Mouse (Mus musculus) kidney, postnatal 0 days (tissue): ENCODE data around the gene Rprd1b. TPM values are rescaled to one million over a fixed set of nuclear protein-coding genes. Genes with fewer than 3 reads are reported as not detected.
A peak's percentile ranks its signal among the peaks of the same experiment; 100 is the strongest.

Experiments
- ATAC-seq: fragments of 200-750 bp; cut with Nextera tagmentation; replicated peaks from 2 replicates; pipeline ENCODE4 v1.8.0; 2017; ENCODE audit warnings: low read depth, moderate number of reproducible peaks, moderate TSS enrichment, moderate library complexity; ENCODE audit not compliant: low FRiP score
- DNase-seq: peaks from one replicate; pipeline ENCODE4 v3.0.0-alpha.2; 2016; ENCODE audit warnings: low spot score
- H3K27ac ChIP-seq: fragments of 300-500 bp; sonication (generic); 2 replicates; pipeline ENCODE4 v1.5.1; 2014; ENCODE audit warnings: mild to moderate bottlenecking
- H3K27me3 ChIP-seq: fragments of 300-500 bp; sonication (generic); 2 replicates; pipeline ENCODE4 v1.6.1; 2014; ENCODE audit warnings: low read length, mixed read lengths; ENCODE audit not compliant: insufficient read depth
- H3K36me3 ChIP-seq: fragments of 300-500 bp; sonication (generic); 2 replicates; pipeline ENCODE4 v1.6.1; 2014; ENCODE audit warnings: low read length, mixed read lengths; ENCODE audit not compliant: insufficient read depth
- H3K4me1 ChIP-seq: fragments of 300-500 bp; sonication (generic); replicated peaks from 2 replicates; pipeline ENCODE4 v1.6.1; 2014; ENCODE audit warnings: antibody characterized with exemption, low read length, mixed read lengths; ENCODE audit not compliant: insufficient read depth
- H3K4me2 ChIP-seq: fragments of 300-500 bp; sonication (generic); 2 replicates; pipeline ENCODE4 v1.6.1; 2014; ENCODE audit warnings: mild to moderate bottlenecking, low read length, moderate library complexity, mixed read lengths
- H3K4me3 ChIP-seq: fragments of 300-500 bp; sonication (generic); replicated peaks from 2 replicates; pipeline ENCODE4 v1.5.1; 2014; ENCODE audit warnings: low read depth, low read length
- H3K9ac ChIP-seq: fragments of 300-500 bp; sonication (generic); 2 replicates; pipeline ENCODE4 v1.6.1; 2014; ENCODE audit warnings: low read depth, low read length
- H3K9me3 ChIP-seq: fragments of 300-500 bp; sonication (generic); replicated peaks from 2 replicates; pipeline ENCODE4 v1.6.1; 2016; ENCODE audit warnings: low read length, inconsistent platforms, mixed read lengths
- CTCF ChIP-seq: IDR thresholded peaks from 2 replicates; pipeline ENCODE4 v1.5.1; 2016; ENCODE audit warnings: antibody characterized with exemption, low read depth, mild to moderate bottlenecking, moderate library complexity
- WGBS: fragments of 180-500 bp; shearing (Covaris S2); extraction: QIAGEN DNeasy Blood & Tissue Kit; methylation state at CpG from one replicate; pipeline ENCODE4 v1.1.7; 2014; 5-methylcytosine and 5-hydroxymethylcytosine counted together
- polyA plus RNA-seq: library from polyadenylated mRNA; unstranded; fragments of >200 nt; fragmentation: Nextera tagmentation; extraction: Ambion mirVana; gene quantifications from 2 replicates; pipeline ENCODE4 v1.2.1, GENCODE M21; 2015

Gene Rprd1b
- polyA plus RNA-seq, 1 experiment from 2014 or later = 29.6 TPM

DNA sequence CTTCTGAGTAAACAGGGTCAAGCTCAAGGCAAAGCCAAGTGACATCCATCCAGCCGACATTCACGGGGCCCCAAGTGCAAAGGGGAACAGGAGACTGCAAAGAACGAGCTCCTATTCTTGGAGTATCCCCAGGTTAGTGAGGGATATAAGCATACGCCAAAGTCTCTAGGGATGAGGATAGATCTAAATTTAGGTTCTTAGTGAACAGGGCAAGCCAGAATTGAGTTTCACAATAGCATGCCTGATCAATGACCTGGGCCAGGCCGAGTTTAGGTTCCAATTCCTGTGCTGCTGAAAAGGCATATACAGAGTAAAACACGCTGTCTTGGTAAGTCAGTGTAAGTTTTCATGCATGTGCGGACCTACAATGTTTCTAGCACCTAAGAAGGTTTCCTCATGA is 18.9 kb upstream of the Rprd1b start:
- TF ChIP-seq CTCF = no peak
- 0 out of 2 replicates have a peak, but pooled peaks cover 12% of the 10 kb centered on the region for H3K36me3 ChIP-seq
- H3K27ac ChIP-seq = no peak overlapping the region
- DNase-seq = no peak
- no peak overlapping the region for H3K4me3 ChIP-seq
- H3K27me3 ChIP-seq = no peaks in the 10 kb centered on the region
- ATAC-seq = no peak
- H3K4me2 ChIP-seq = no peak overlapping the region
- no peak overlapping the region for H3K9ac ChIP-seq
- no peaks in the 10 kb centered on the region for H3K4me1 ChIP-seq
- no peaks in the 10 kb centered on the region for H3K9me3 ChIP-seq
- WGBS = 76% methylated on average over 7 of the region's 7 CpGs

- no peaks in the 10 kb centered on the region for H3K4me1 ChIP-seq
- H3K27me3 ChIP-seq = no peaks in the 10 kb centered on the region
These were observed 15.7 kb upstream of the Rprd1b start for GRCm38 (mm10) chr2:158012608-158013007.

GRCm38 (mm10) chr2:158017330-158017729 is 11.0 kb upstream of the Rprd1b start:
- H3K4me3 ChIP-seq = no peak overlapping the region
- WGBS = 85% methylated on average over 4 of the region's 4 CpGs
- no peaks in the 10 kb centered on the region for H3K36me3 ChIP-seq
- H3K27ac ChIP-seq = no peak overlapping the region
- no peaks in the 10 kb centered on the region for H3K27me3 ChIP-seq
- H3K9me3 ChIP-seq = no peaks in the 10 kb centered on the region
- no peaks in the 10 kb centered on the region for H3K4me1 ChIP-seq
- no peak overlapping the region for H3K9ac ChIP-seq
- ATAC-seq (no peak), DNase-seq (no peak)
- H3K4me2 ChIP-seq = no peak overlapping the region
- no peak for TF ChIP-seq CTCF

More at GRCm38 (mm10) chr2:158012608-158013007, 15.7 kb upstream of the Rprd1b start:
- H3K9ac ChIP-seq = no peak overlapping the region
- 95% methylated on average over 3 of the region's 3 CpGs for WGBS
- H3K4me2 ChIP-seq = no peak overlapping the region
- H3K9me3 ChIP-seq = no peaks in the 10 kb centered on the region
- no peak overlapping the region for H3K4me3 ChIP-seq
- H3K36me3 ChIP-seq = 0 out of 2 replicates have a peak, but pooled peaks cover 4% of the 10 kb centered on the region
- TF ChIP-seq CTCF = no peak
- DNase-seq (no peak), ATAC-seq (no peak)
- no peak overlapping the region for H3K27ac ChIP-seq

- H3K36me3 ChIP-seq = no peaks in the 10 kb centered on the region
- ATAC-seq = no peak
- peak overlapping the region; percentile 65 for H3K4me2 ChIP-seq
- WGBS = 1% methylated on average over 16 of the region's 16 CpGs
- H3K4me3 ChIP-seq = peak overlapping the region; percentile 97
- no peaks in the 10 kb centered on the region for H3K9me3 ChIP-seq
- DNase-seq = no peak
- H3K9ac ChIP-seq = peak overlapping the region; percentile 92
- H3K27ac ChIP-seq = peak overlapping the region; percentile 94
- peak; percentile 33; the same call in 1 of the 2 replicates for TF ChIP-seq CTCF
- peaks cover 21% of the 10 kb centered on the region for H3K4me1 ChIP-seq
- H3K27me3 ChIP-seq = no peaks in the 10 kb centered on the region
These were observed 393 bp upstream of the Rprd1b start for GRCm38 (mm10) chr2:158027855-158028353.

DNA sequence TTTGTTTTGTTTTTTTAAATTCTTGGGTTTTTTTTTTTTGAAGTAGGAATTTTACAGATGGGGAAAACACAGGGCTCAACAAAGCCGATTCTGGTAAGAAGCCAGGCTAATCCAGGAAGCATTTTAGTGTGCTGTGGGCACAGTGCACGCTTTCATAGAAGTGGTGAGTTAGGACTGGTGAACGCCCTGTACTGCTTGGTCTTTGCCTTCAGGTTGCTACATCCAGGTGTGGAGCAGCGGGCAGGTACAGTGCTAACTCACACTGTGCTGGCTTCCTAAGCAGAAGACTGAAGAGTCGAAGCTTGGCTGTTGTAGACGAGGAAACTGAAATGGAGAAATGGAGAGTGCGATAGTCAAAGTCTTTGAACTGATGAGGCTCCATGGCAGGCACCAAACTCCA is 1.7 kb downstream of the Rprd1b start:
- Histone ChIP-seq H3K9me3 (no peaks in the 10 kb centered on the region), H3K4me3 (peak overlapping the region; percentile 97), H3K4me2 (peak overlapping the region; percentile 65), H3K4me1 (peaks cover 21% of the 10 kb centered on the region), H3K27ac (no peak overlapping the region), H3K9ac (0 out of 2 replicates have a peak overlapping the region, but pooled peaks have one; percentile 92), H3K27me3 (no peaks in the 10 kb centered on the region), H3K36me3 (no peaks in the 10 kb centered on the region)
- no peak for TF ChIP-seq CTCF
- ATAC-seq = no peak
- 68% methylated on average over 7 of the region's 7 CpGs for WGBS
- no peak for DNase-seq

DNA sequence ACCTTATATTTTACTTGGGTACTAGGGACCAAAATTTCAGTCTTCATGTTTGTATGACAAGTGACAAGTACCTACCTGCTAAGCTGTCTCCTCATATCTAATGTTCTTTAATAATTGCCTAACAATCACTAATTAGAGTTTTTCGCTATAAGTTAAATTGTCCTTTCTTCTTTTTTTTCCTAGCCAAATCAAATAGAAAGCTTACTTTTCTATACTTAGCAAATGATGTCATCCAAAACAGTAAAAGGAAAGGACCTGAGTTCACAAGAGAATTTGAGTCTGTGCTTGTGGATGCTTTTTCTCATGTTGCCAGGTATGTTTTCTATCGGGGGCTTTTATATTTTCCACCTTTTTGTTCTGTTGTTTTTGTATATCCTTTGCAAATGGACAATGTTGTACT is 7.5 kb downstream of the Rprd1b start:
- WGBS = 94% methylated on average over 2 of the region's 2 CpGs
- no peak for DNase-seq
- no peak for ATAC-seq
- H3K9ac ChIP-seq = no peak overlapping the region
- H3K27me3 ChIP-seq = no peaks in the 10 kb centered on the region
- no peak overlapping the region for H3K4me3 ChIP-seq
- H3K4me1 ChIP-seq = peaks cover 9% of the 10 kb centered on the region
- 0 out of 2 replicates have a peak, but pooled peaks cover 7% of the 10 kb centered on the region for H3K36me3 ChIP-seq
- no peak overlapping the region for H3K4me2 ChIP-seq
- no peak overlapping the region for H3K27ac ChIP-seq
- no peak for TF ChIP-seq CTCF
- no peaks in the 10 kb centered on the region for H3K9me3 ChIP-seq

DNA sequence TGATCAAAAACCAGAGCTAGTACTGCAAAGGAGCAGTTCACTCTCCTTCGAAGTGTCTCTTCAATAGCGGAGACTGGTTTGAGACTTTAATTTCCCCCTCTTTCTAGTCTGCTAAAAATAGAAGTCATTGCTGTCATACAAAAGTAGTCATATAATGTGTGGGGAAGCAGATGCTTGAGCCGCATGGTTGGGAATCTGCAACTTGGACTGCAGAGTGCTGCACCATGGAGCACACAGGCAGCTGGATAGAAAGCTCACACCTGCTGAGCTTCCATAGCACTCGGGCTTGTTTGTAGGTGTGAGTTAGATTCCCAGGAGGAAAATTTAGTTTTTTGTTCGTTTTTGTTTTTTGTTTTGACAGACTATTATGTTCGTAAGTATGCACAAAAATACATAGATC is 8.1 kb downstream of the Rprd1b start:
- no peak overlapping the region for H3K4me3 ChIP-seq
- H3K9me3 ChIP-seq = no peaks in the 10 kb centered on the region
- 0 out of 2 replicates have a peak, but pooled peaks cover 3% of the 10 kb centered on the region for H3K4me1 ChIP-seq
- no peak for TF ChIP-seq CTCF
- H3K27ac ChIP-seq = no peak overlapping the region
- 0 out of 2 replicates have a peak, but pooled peaks cover 7% of the 10 kb centered on the region for H3K36me3 ChIP-seq
- H3K9ac ChIP-seq = no peak overlapping the region
- H3K27me3 ChIP-seq = no peaks in the 10 kb centered on the region
- no peak for ATAC-seq
- no peak for DNase-seq
- WGBS = 84% methylated on average over 6 of the region's 6 CpGs
- no peak overlapping the region for H3K4me2 ChIP-seq
